Mouse (Mus musculus): ENCODE measurements at regions not wholly inside any gene's neighbourhood (a gene's known extent, or its start where the extent isn't known, plus 50 kb on each side); places are given as distances from the start of the nearest gene placed in this dataset.

GRCm38 (mm10) chr9:41833408-41833807 lies 290.7 kb downstream of the Sorl1 start:
- DNase-seq (ENCODE audit: low spot score), result no peak

- DNase-seq (ENCODE audit: low spot score), result no peak
These were observed 296.7 kb downstream of the Sorl1 start for GRCm38 (mm10) chr9:41827356-41827755.

GRCm38 (mm10) chr9:41821401-41821800 lies 302.7 kb downstream of the Sorl1 start:
- no peak for DNase-seq (ENCODE audit: low spot score)

- DNase-seq (ENCODE audit: low spot score), result no peak
These were observed 306.2 kb downstream of the Sorl1 start for GRCm38 (mm10) chr9:41817740-41818461.

- DNase-seq (ENCODE audit: low spot score), result no peak
These were observed 308.2 kb downstream of the Sorl1 start for GRCm38 (mm10) chr9:41815921-41816320.

- no peak for DNase-seq (ENCODE audit: low spot score)
These were observed 314.8 kb downstream of the Sorl1 start for GRCm38 (mm10) chr9:41809291-41809690.

GRCm38 (mm10) chr9:41808791-41809190 lies 315.3 kb downstream of the Sorl1 start:
- no peak for DNase-seq (ENCODE audit: low spot score)

- no peak for DNase-seq (ENCODE audit: low spot score)
These were observed 317.8 kb downstream of the Sorl1 start for GRCm38 (mm10) chr9:41806289-41806621.

- DNase-seq (ENCODE audit: low spot score), result no peak
These were observed 318.4 kb downstream of the Sorl1 start for GRCm38 (mm10) chr9:41805491-41806288.

GRCm38 (mm10) chr9:41804711-41805331 lies 319.3 kb downstream of the Sorl1 start:
- no peak for DNase-seq (ENCODE audit: low spot score)

GRCm38 (mm10) chr9:41803680-41804460 lies 320.2 kb downstream of the Sorl1 start:
- no peak for DNase-seq (ENCODE audit: low spot score)

- DNase-seq (ENCODE audit: low spot score), result no peak
These were observed 322.7 kb downstream of the Sorl1 start for GRCm38 (mm10) chr9:41801376-41801775.

GRCm38 (mm10) chr9:41792830-41793213 lies 331.3 kb downstream of the Sorl1 start:
- no peak for DNase-seq (ENCODE audit: low spot score)

GRCm38 (mm10) chr9:41792173-41792829 lies 331.8 kb downstream of the Sorl1 start:
- no peak for DNase-seq (ENCODE audit: low spot score)

GRCm38 (mm10) chr9:41791501-41792172 lies 332.5 kb downstream of the Sorl1 start:
- DNase-seq (ENCODE audit: low spot score), result no peak

- no peak for DNase-seq (ENCODE audit: low spot score)
These were observed 339.0 kb downstream of the Sorl1 start for GRCm38 (mm10) chr9:41785131-41785530.

GRCm38 (mm10) chr9:41772281-41772902 lies 351.7 kb downstream of the Sorl1 start:
- no peak for DNase-seq (ENCODE audit: low spot score)

- DNase-seq (ENCODE audit: low spot score), result no peak
These were observed 352.8 kb downstream of the Sorl1 start for GRCm38 (mm10) chr9:41771276-41771675.

GRCm38 (mm10) chr9:41768316-41768715 lies 355.8 kb downstream of the Sorl1 start:
- no peak for DNase-seq (ENCODE audit: low spot score)

- no peak for DNase-seq (ENCODE audit: low spot score)
These were observed 357.6 kb downstream of the Sorl1 start for GRCm38 (mm10) chr9:41766533-41766920.

Data from T-cell, adult 2 months (primary cell).